Mouse (Mus musculus) A20 (cell line): Measurements from ENCODE around the gene Plin3.

Source experiments
- DNase-seq: peaks from one replicate; pipeline ENCODE4 v3.0.0-alpha.2; 2011; ENCODE audit warnings: low read depth, low spot score

Plin3 gene

GRCm38 (mm10) chr17:56292531-56293222 lies at the start of gene Plin3:
Gene Plin3, minus strand, starts transcription at chr17:56292873.
- DNase-seq, result no peak

GRCm38 (mm10) chr17:56340717-56341116 lies 48.0 kb upstream of the Plin3 start:
- no peak for DNase-seq

- DNase-seq, result peak; percentile 80
These were observed 46.2 kb upstream of the Plin3 start for GRCm38 (mm10) chr17:56338909-56339308.

GRCm38 (mm10) chr17:56337791-56338190 lies 45.1 kb upstream of the Plin3 start:
- peak; percentile 37 for DNase-seq

- DNase-seq, result peak; percentile 65
These were observed 44.5 kb upstream of the Plin3 start for GRCm38 (mm10) chr17:56337190-56337589.

- peak; percentile 45 for DNase-seq
These were observed 40.3 kb upstream of the Plin3 start for GRCm38 (mm10) chr17:56332987-56333386.

GRCm38 (mm10) chr17:56331256-56331655 lies 38.6 kb upstream of the Plin3 start:
- no peak for DNase-seq

GRCm38 (mm10) chr17:56330345-56330744 lies 37.7 kb upstream of the Plin3 start:
- peak; percentile 22 for DNase-seq

- DNase-seq, result no peak
These were observed 36.6 kb upstream of the Plin3 start for GRCm38 (mm10) chr17:56329267-56329666.

GRCm38 (mm10) chr17:56326153-56327147 lies 33.8 kb upstream of the Plin3 start:
- no peak for DNase-seq

- peak; percentile 100 for DNase-seq
These were observed 32.9 kb upstream of the Plin3 start, which contains the start of gene Kdm4b for GRCm38 (mm10) chr17:56325450-56326152. Gene Kdm4b, plus strand, starts transcription at chr17:56326062.

GRCm38 (mm10) chr17:56324419-56324818 lies 31.7 kb upstream of the Plin3 start:
- peak; percentile 43 for DNase-seq

GRCm38 (mm10) chr17:56309191-56309945 lies 16.7 kb upstream of the Plin3 start:
- DNase-seq, result no peak

- DNase-seq, result no peak
These were observed 15.4 kb upstream of the Plin3 start for GRCm38 (mm10) chr17:56308088-56308487.

GRCm38 (mm10) chr17:56305826-56306225 lies 13.2 kb upstream of the Plin3 start:
- DNase-seq, result peak; percentile 30

- DNase-seq, result no peak
These were observed 12.5 kb upstream of the Plin3 start for GRCm38 (mm10) chr17:56305156-56305555.

GRCm38 (mm10) chr17:56304718-56305117 lies 12.0 kb upstream of the Plin3 start:
- no peak for DNase-seq

GRCm38 (mm10) chr17:56303847-56304586 lies 11.3 kb upstream of the Plin3 start:
- DNase-seq, result peak; percentile 98

GRCm38 (mm10) chr17:56303160-56303846 lies 10.6 kb upstream of the Plin3 start, which contains the start of gene Uhrf1:
Gene Uhrf1, plus strand, starts transcription at chr17:56303321.
- DNase-seq, result peak; percentile 96
